Mouse (Mus musculus) testis, adult 2 months (tissue): ENCODE data around the gene Clspn. TPM values are rescaled to one million over a fixed set of nuclear protein-coding genes. Genes with fewer than 3 reads are reported as not detected.

Experiments used
- H3K27ac ChIP-seq: fragments of 200-500 bp; 2 replicates; pipeline ENCODE4 v1.5.1; 2012; ENCODE audit warnings: low read depth, low read length; ENCODE audit not compliant: control insufficient read depth, insufficient read depth
- H3K27me3 ChIP-seq: fragments of 200-500 bp; 2 replicates; pipeline ENCODE4 v1.6.1; 2012; ENCODE audit warnings: mild to moderate bottlenecking, low read length, moderate library complexity; ENCODE audit not compliant: control insufficient read depth, insufficient read depth
- H3K36me3 ChIP-seq: fragments of 200-500 bp; 2 replicates; pipeline ENCODE4 v1.6.1; 2012; ENCODE audit warnings: mild to moderate bottlenecking, low read length; ENCODE audit not compliant: control insufficient read depth, insufficient read depth
- H3K4me1 ChIP-seq: fragments of 200-500 bp; 2 replicates; pipeline ENCODE4 v1.6.1; 2012; ENCODE audit warnings: low read length; ENCODE audit not compliant: control insufficient read depth, insufficient read depth
- H3K4me3 ChIP-seq: fragments of 200-500 bp; 2 replicates; pipeline ENCODE4 v1.5.1; 2012; ENCODE audit warnings: low read depth, mild to moderate bottlenecking, low read length, moderate library complexity, mixed read lengths; ENCODE audit not compliant: control insufficient read depth
- CTCF ChIP-seq: fragments of 200-500 bp; IDR thresholded peaks from 2 replicates; pipeline ENCODE4 v1.5.1; 2012; ENCODE audit warnings: low read depth, mild to moderate bottlenecking, inconsistent platforms, low read length, moderate library complexity; ENCODE audit not compliant: control insufficient read depth, insufficient read depth, insufficient replicate concordance
- POLR2A ChIP-seq: fragments of 200-500 bp; IDR thresholded peaks from 2 replicates; pipeline ENCODE4 v1.6.1; 2012; ENCODE audit warnings: low read depth, mild to moderate bottlenecking, inconsistent platforms, low read length, moderate library complexity; ENCODE audit not compliant: control insufficient read depth
- polyA plus RNA-seq: library from polyadenylated mRNA; depleted of rRNA; stranded (reverse); fragments of >200 nt; gene quantifications from 2 replicates; pipeline ENCODE4 v1.2.3, GENCODE M21; 2012

Clspn gene
- polyA plus RNA-seq, 1 experiment, result 2.2 TPM

- Histone ChIP-seq H3K27me3 (no peaks in the 10 kb centered on the region), H3K36me3 (no peaks in the 10 kb centered on the region), H3K27ac (no peak overlapping the region), H3K4me1 (no peaks in the 10 kb centered on the region), H3K4me3 (no peak overlapping the region)
- TF ChIP-seq POLR2A (no peak), CTCF (no peak)
Observed at GRCm38 (mm10) chr4:126545016-126545415, 11.7 kb upstream of the Clspn start.

GRCm38 (mm10) chr4:126545703-126546102 lies 11.0 kb upstream of the Clspn start:
- H3K4me1 ChIP-seq, result no peaks in the 10 kb centered on the region
- H3K4me3 ChIP-seq, result no peak overlapping the region
- no peak overlapping the region for H3K27ac ChIP-seq
- no peaks in the 10 kb centered on the region for H3K27me3 ChIP-seq
- no peak for TF ChIP-seq CTCF
- no peak for TF ChIP-seq POLR2A
- H3K36me3 ChIP-seq, result no peaks in the 10 kb centered on the region

- Histone ChIP-seq H3K4me1 (no peaks in the 10 kb centered on the region), H3K4me3 (no peak overlapping the region), H3K36me3 (no peaks in the 10 kb centered on the region), H3K27me3 (no peaks in the 10 kb centered on the region), H3K27ac (no peak overlapping the region)
- no peak for TF ChIP-seq POLR2A
- no peak for TF ChIP-seq CTCF
Observed at GRCm38 (mm10) chr4:126546183-126546582, 10.6 kb upstream of the Clspn start.

DNA sequence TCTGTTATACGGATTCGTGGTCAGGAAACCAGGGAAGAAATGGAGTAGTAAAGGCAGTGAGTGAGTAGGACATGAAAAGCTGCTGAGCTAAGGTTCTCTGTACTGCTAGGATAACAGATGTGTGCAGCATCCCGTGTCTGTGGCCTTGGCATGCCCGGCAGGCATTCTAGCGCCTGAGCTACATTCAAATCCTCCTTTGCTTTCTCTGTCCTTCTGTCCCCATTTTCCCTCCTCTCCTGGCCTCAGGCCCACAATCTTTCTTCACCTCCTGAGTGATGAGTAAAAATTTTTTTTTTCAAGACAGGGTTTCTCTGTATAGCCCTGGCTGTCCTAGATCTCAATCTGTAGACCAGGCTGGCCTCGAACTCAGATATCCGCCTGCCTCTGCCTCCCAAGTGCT lies 4.6 kb upstream of the Clspn start:
- Histone ChIP-seq H3K27me3 (no peaks in the 10 kb centered on the region), H3K4me1 (no peaks in the 10 kb centered on the region), H3K36me3 (no peaks in the 10 kb centered on the region), H3K27ac (no peak overlapping the region), H3K4me3 (no peak overlapping the region)
- TF ChIP-seq CTCF, result no peak
- TF ChIP-seq POLR2A, result no peak

GRCm38 (mm10) chr4:126553105-126553504 lies 3.6 kb upstream of the Clspn start:
- Histone ChIP-seq H3K4me3 (no peak overlapping the region), H3K4me1 (peaks cover 3% of the 10 kb centered on the region), H3K27me3 (no peaks in the 10 kb centered on the region), H3K36me3 (no peaks in the 10 kb centered on the region), H3K27ac (no peak overlapping the region)
- TF ChIP-seq CTCF (no peak), POLR2A (no peak)

- no peak for TF ChIP-seq POLR2A
- TF ChIP-seq CTCF, result no peak
- Histone ChIP-seq H3K36me3 (no peaks in the 10 kb centered on the region), H3K4me3 (no peak overlapping the region), H3K4me1 (peaks cover 3% of the 10 kb centered on the region), H3K27ac (no peak overlapping the region), H3K27me3 (no peaks in the 10 kb centered on the region)
Observed at GRCm38 (mm10) chr4:126553685-126554084, 3.0 kb upstream of the Clspn start.

DNA sequence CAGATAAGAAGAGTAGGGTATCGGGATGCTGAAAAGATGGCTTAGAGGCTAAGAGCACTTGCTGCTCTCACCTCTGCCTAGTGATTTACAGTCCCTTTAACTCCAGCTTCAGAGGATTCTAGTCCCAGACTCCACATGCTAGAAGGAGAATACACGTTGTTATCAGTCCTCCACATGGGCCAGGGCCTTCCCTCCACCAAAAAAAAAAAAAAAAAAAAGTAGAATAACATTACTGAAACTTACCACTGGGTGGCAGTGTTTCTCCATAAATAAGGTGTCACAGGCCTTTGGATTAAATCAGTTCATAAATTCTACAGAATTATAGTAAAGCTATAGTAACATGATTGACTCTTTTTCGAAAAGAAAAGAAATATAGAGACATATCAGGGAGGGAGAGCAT lies 2.3 kb upstream of the Clspn start:
- Histone ChIP-seq H3K27me3 (no peaks in the 10 kb centered on the region), H3K4me1 (peaks cover 3% of the 10 kb centered on the region), H3K36me3 (no peaks in the 10 kb centered on the region), H3K27ac (no peak overlapping the region), H3K4me3 (no peak overlapping the region)
- TF ChIP-seq CTCF (no peak), POLR2A (no peak)

GRCm38 (mm10) chr4:126563798-126564197 lies 7.1 kb downstream of the Clspn start:
- TF ChIP-seq POLR2A, result no peak
- no peak for TF ChIP-seq CTCF
- H3K27ac ChIP-seq, result no peak overlapping the region
- H3K4me1 ChIP-seq, result no peaks in the 10 kb centered on the region
- no peak overlapping the region for H3K4me3 ChIP-seq
- no peaks in the 10 kb centered on the region; the same call in 1 of the 2 replicates for H3K36me3 ChIP-seq
- H3K27me3 ChIP-seq, result no peaks in the 10 kb centered on the region
